Mouse (Mus musculus): ENCODE results near the gene Syne1. TPM values are rescaled to one million over a fixed set of nuclear protein-coding genes. Genes with fewer than 3 reads are reported as not detected.

Gene Syne1
- polyA plus RNA-seq (2012; ENCODE audit: insufficient read depth, insufficient read length, low replicate concordance, missing spikeins): 78.3 and 140 TPM in 2 replicates

DNA sequence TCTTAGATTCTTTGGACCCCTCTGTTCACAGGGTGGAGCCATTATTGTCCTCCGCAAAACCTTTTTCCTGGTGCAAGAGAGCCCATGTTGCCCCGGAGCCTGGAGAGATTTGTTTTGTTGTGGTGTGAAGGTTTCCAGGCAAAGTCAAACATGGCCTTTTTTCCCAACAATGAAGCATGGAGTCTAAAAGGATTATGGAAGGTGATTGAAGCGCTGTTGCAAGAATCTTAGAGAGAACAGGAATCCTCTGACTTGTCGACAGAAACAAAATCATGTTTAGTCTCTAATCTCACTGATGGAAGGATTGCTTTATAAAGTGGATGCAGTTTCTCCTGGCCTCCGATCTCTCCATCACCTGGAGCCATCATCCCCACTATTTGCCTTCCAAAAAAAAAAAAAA lies at the start of gene Syne1:
Gene Syne1 (minus strand): TSS at position 101 of the 400 bp plus-strand sequence.
- peaks cover 17% of the 10 kb centered on the region for H3K4me1 ChIP-seq (ENCODE audit: control insufficient read depth, insufficient read depth, low read length)
- TF ChIP-seq CTCF (IDR thresholded peaks at IDR 0.05; ENCODE audit: insufficient read depth, low read depth, low read length) (no peak), POLR2A (IDR thresholded peaks at IDR 0.05; ENCODE audit: insufficient read depth, low read depth, low read length) (no peak)
- H3K27ac ChIP-seq (ENCODE audit: insufficient read depth, low read depth, low read length): peak within 1 kb of the TSS; percentile 93
- H3K4me3 ChIP-seq (ENCODE audit: insufficient read depth, low read depth, low read length): peak within 1 kb of the TSS; percentile 86
- WGBS: 88% methylated on average over 5 of the region's 5 CpGs

DNA sequence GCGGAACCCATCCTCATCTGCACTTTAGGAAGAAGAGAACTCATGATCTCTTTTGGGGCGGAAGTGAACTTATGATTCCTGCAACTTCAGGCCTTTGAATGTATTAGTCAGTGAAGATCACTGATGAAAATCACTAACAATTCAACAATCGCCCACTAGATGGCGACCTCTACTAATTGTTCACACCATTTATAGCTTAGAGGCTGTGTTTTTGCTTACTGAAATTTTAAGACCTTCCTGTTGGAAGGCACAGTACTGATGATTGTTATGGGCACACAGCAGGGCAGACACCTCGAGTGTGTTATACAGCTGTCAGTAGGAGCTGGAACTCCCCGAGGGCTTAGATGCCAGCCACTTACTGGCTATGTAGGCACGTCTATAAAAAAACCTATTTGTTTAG lies 48.8 kb upstream of the Syne1 start:
- Histone ChIP-seq H3K4me1 (ENCODE audit: control insufficient read depth, insufficient read depth, low read length) (no peaks in the 10 kb centered on the region), H3K4me3 (ENCODE audit: insufficient read depth, low read depth, low read length) (no peak overlapping the region), H3K27ac (ENCODE audit: insufficient read depth, low read depth, low read length) (no peak overlapping the region)
- 15% methylated on average over 7 of the region's 7 CpGs for WGBS
- TF ChIP-seq POLR2A (IDR thresholded peaks at IDR 0.05; ENCODE audit: insufficient read depth, low read depth, low read length) (no peak), CTCF (IDR thresholded peaks at IDR 0.05; ENCODE audit: insufficient read depth, low read depth, low read length) (no peak)

DNA sequence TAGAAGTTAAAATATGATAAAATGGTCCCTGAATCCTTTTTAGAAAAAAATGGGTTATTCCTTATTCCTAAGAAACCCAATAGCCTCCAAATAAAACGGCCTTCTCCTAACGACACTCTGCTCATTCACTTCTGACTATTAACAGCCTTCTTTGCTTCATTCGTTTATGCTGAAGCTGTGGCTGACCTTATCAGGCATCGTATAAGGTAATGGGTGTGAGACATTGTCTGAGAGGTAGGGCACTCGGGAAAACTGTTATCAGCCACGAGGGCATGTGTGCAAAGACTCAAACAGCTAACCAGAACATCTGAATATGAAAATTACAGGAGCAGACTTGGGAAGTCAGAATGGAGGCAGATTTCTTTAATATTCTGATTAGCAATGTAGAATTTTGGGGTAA lies 45.3 kb upstream of the Syne1 start:
- WGBS: 77% methylated on average over 6 of the region's 6 CpGs

DNA sequence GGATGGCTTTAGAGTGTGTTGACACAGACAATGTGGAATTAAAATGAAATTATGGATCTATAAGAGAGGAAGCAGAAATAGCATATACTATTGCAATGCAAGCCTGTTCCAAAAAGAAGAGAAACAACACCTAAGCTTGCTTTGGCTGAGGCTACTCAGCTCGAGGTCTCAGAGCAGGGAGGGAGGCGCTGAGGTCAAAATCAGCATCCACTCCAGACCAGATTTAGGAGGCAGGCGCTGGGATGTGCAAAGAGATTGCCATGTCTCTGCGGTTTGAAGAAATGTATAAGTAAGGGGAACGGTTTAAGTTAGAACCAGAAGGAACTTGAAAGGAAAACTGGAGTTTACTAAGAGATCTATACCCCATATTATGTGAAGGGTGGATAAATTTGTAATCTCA lies 43.2 kb upstream of the Syne1 start:
- H3K27ac ChIP-seq (ENCODE audit: insufficient read depth, low read depth, low read length): no peak overlapping the region
- 80% methylated on average over 5 of the region's 5 CpGs for WGBS
- TF ChIP-seq POLR2A (IDR thresholded peaks at IDR 0.05; ENCODE audit: insufficient read depth, low read depth, low read length) (no peak), CTCF (IDR thresholded peaks at IDR 0.05; ENCODE audit: insufficient read depth, low read depth, low read length) (no peak)
- no peaks in the 10 kb centered on the region for H3K4me1 ChIP-seq (ENCODE audit: control insufficient read depth, insufficient read depth, low read length)
- no peak overlapping the region for H3K4me3 ChIP-seq (ENCODE audit: insufficient read depth, low read depth, low read length)

More for the DNA sequence above, 45.3 kb upstream of the Syne1 start:
- H3K4me3 ChIP-seq (ENCODE audit: insufficient read depth, low read depth, low read length): no peak overlapping the region
- no peak overlapping the region for H3K27ac ChIP-seq (ENCODE audit: insufficient read depth, low read depth, low read length)
- no peaks in the 10 kb centered on the region for H3K4me1 ChIP-seq (ENCODE audit: control insufficient read depth, insufficient read depth, low read length)
- TF ChIP-seq CTCF (IDR thresholded peaks at IDR 0.05; ENCODE audit: insufficient read depth, low read depth, low read length): no peak
- no peak for TF ChIP-seq POLR2A (IDR thresholded peaks at IDR 0.05; ENCODE audit: insufficient read depth, low read depth, low read length)

DNA sequence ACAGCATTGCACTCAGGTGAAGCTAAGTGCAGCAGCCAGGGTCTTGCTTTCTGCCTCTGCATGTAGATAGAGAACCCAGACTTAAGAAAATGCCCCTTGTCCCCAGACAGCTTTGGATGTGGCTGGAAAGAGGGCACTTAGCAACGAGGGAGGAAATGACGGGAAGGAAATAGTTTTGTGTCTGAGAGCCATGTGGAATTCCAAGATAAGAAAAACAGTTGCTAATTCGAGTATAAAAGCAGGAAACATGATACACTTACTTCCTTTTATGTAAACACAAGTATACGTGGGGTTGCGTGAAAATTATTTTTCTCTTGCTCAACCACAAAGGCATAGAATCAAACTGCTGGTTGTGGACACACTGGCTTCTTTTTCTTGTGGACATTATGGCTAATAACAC lies 42.2 kb upstream of the Syne1 start, which contains the start of gene Myct1:
Gene Myct1 (plus strand): TSS at position 312 of the 400 bp plus-strand sequence.
- no peak for TF ChIP-seq CTCF (IDR thresholded peaks at IDR 0.05; ENCODE audit: insufficient read depth, low read depth, low read length)
- no peak for TF ChIP-seq POLR2A (IDR thresholded peaks at IDR 0.05; ENCODE audit: insufficient read depth, low read depth, low read length)
- no peak within 1 kb of the TSS for H3K4me3 ChIP-seq (ENCODE audit: insufficient read depth, low read depth, low read length)
- H3K27ac ChIP-seq (ENCODE audit: insufficient read depth, low read depth, low read length): no peak within 1 kb of the TSS
- 55% methylated on average over 5 of the region's 5 CpGs for WGBS
- no peaks in the 10 kb centered on the region for H3K4me1 ChIP-seq (ENCODE audit: control insufficient read depth, insufficient read depth, low read length)

DNA sequence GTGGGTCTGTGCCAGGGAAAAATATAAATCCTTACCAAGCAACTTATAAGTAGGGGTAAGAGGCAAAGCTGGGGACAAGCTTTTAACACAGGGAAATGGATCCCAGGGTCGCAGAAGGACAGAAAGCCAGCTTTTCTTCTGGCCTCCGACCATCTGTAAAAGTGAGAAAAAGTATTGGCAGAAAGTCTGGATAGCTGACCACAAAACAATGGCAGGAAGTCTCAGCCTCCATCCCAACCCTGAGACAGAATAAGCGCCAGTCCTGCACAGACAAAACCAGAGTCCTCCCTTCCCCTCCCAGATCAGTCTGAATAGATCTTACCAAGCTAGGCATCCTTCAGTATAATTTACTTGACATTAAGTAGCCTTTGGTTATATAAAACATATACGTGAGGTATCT lies 40.7 kb upstream of the Syne1 start:
- no peak overlapping the region for H3K27ac ChIP-seq (ENCODE audit: insufficient read depth, low read depth, low read length)
- TF ChIP-seq POLR2A (IDR thresholded peaks at IDR 0.05; ENCODE audit: insufficient read depth, low read depth, low read length): no peak
- TF ChIP-seq CTCF (IDR thresholded peaks at IDR 0.05; ENCODE audit: insufficient read depth, low read depth, low read length): no peak
- WGBS: 86% methylated on average over 4 of the region's 4 CpGs

DNA sequence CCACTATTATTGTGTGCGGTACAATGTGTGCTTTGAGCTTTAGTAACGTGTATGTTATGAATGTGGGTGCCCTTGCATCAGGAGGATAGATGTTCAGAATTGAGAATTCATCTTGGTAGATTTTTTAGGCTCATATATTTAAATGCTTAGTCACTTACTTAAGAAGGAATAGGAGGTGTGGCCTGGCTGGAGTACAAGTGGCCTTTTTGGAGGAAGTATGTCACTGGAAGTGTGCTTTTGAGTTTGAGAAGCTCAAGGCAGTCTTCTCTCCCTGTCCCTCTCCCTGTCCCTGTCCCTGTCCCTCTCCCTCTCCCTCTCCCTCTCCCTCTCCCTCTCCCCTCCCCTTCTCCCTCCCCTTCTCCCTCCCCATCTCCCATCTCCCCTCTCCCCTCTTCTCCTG lies 39.8 kb upstream of the Syne1 start:
- TF ChIP-seq POLR2A (IDR thresholded peaks at IDR 0.05; ENCODE audit: insufficient read depth, low read depth, low read length) (no peak), CTCF (IDR thresholded peaks at IDR 0.05; ENCODE audit: insufficient read depth, low read depth, low read length) (no peak)
- no peak overlapping the region for H3K27ac ChIP-seq (ENCODE audit: insufficient read depth, low read depth, low read length)
- WGBS: 89% methylated on average over 2 of the region's 2 CpGs

More for the DNA sequence above, 40.7 kb upstream of the Syne1 start:
- Histone ChIP-seq H3K4me1 (ENCODE audit: control insufficient read depth, insufficient read depth, low read length) (no peaks in the 10 kb centered on the region), H3K4me3 (ENCODE audit: insufficient read depth, low read depth, low read length) (no peak overlapping the region)

DNA sequence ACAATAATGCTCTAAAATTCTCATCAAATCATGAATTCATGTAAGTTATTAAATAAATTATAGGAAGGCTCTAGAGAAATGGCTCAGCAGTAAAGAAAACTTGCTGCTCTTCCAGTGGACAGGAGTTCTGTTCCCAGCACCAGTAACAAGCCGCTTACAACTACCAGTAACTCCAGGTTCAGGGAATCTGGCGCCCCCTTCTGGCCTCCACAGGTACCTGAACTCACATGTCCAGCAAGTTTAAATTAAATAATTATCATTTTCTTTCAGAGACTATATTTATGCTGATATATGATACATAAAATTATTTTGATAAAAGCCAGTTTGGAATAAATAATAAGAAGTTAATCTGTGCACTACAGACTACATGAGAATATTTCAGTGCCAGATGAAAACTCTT lies 22.0 kb upstream of the Syne1 start:
- 60% methylated on average over 2 of the region's 2 CpGs for WGBS
- H3K27ac ChIP-seq (ENCODE audit: insufficient read depth, low read depth, low read length): no peak overlapping the region
- no peaks in the 10 kb centered on the region for H3K4me1 ChIP-seq (ENCODE audit: control insufficient read depth, insufficient read depth, low read length)
- H3K4me3 ChIP-seq (ENCODE audit: insufficient read depth, low read depth, low read length): no peak overlapping the region
- no peak for TF ChIP-seq CTCF (IDR thresholded peaks at IDR 0.05; ENCODE audit: insufficient read depth, low read depth, low read length)
- no peak for TF ChIP-seq POLR2A (IDR thresholded peaks at IDR 0.05; ENCODE audit: insufficient read depth, low read depth, low read length)

More for the DNA sequence above, 39.8 kb upstream of the Syne1 start:
- no peak overlapping the region for H3K4me3 ChIP-seq (ENCODE audit: insufficient read depth, low read depth, low read length)
- no peaks in the 10 kb centered on the region for H3K4me1 ChIP-seq (ENCODE audit: control insufficient read depth, insufficient read depth, low read length)

DNA sequence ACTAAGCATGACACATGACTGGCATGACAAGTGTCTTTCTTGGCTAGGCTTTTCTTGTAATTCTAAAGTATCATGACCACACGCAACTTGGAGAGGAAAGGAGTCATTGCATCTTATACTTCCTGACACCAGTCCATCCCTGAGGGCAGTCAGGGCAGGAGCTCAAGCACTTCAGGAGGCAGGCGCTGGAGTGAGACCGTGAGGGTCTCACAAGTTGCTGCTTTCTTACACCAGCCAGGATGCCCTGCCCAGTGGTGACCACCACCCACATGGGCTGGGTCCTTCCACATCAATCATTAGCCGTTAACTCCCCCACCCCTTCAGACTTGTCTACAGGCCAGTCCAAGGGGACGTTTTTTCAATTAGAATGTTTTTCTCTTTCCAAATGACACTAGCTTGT lies 20.1 kb upstream of the Syne1 start:
- 78% methylated on average over 5 of the region's 5 CpGs for WGBS
- TF ChIP-seq CTCF (IDR thresholded peaks at IDR 0.05; ENCODE audit: insufficient read depth, low read depth, low read length) (no peak), POLR2A (IDR thresholded peaks at IDR 0.05; ENCODE audit: insufficient read depth, low read depth, low read length) (no peak)
- Histone ChIP-seq H3K4me3 (ENCODE audit: insufficient read depth, low read depth, low read length) (no peak overlapping the region), H3K27ac (ENCODE audit: insufficient read depth, low read depth, low read length) (no peak overlapping the region), H3K4me1 (ENCODE audit: control insufficient read depth, insufficient read depth, low read length) (no peaks in the 10 kb centered on the region)

DNA sequence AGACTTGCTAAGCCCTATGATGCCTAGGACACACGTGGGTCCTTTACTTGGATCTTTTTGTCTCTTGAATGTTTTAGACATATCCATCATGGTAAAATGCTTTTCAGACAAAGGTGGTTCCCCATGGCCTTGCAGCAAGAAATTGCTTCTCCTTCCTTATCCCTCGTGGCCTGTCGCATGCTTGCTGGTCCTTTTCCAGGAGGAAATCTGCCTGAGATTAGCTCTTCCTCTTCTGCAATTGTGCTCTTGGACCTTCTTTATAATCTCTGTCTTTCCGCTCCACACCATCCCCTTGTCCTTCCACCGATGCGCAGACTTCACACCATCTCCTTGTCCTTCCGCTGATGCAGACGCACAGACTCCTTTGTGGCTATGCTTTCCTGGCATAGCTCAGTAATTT lies 18.8 kb upstream of the Syne1 start:
- WGBS: 89% methylated on average over 8 of the region's 8 CpGs

More for the DNA sequence above, 18.8 kb upstream of the Syne1 start:
- no peaks in the 10 kb centered on the region for H3K4me1 ChIP-seq (ENCODE audit: control insufficient read depth, insufficient read depth, low read length)
- H3K4me3 ChIP-seq (ENCODE audit: insufficient read depth, low read depth, low read length): no peak overlapping the region
- H3K27ac ChIP-seq (ENCODE audit: insufficient read depth, low read depth, low read length): no peak overlapping the region
- TF ChIP-seq CTCF (IDR thresholded peaks at IDR 0.05; ENCODE audit: insufficient read depth, low read depth, low read length): no peak
- TF ChIP-seq POLR2A (IDR thresholded peaks at IDR 0.05; ENCODE audit: insufficient read depth, low read depth, low read length): no peak
